Mouse (Mus musculus) common myeloid progenitor, adult 5-6 weeks (primary cell): Measurements from ENCODE around the gene Ltn1. TPM values are rescaled to one million over a fixed set of nuclear protein-coding genes. Genes with fewer than 3 reads are reported as not detected.

Experiments used
- ATAC-seq: replicated peaks from 2 replicates; pipeline ENCODE4 v1.8.0; 2016; ENCODE audit warnings: low read depth, mild to moderate bottlenecking, moderate TSS enrichment, inconsistent platforms; ENCODE audit not compliant: poor library complexity, severe bottlenecking
- total RNA-seq: library from RNA; stranded (forward); fragments of 200-1000, 187-1606 nt; gene quantifications from 2 replicates; pipeline ENCODE4 v1.2.3, GENCODE M21; 2017

The Ltn1 gene
- 30.5 and 38.3 TPM in 2 replicates for total RNA-seq

DNA sequence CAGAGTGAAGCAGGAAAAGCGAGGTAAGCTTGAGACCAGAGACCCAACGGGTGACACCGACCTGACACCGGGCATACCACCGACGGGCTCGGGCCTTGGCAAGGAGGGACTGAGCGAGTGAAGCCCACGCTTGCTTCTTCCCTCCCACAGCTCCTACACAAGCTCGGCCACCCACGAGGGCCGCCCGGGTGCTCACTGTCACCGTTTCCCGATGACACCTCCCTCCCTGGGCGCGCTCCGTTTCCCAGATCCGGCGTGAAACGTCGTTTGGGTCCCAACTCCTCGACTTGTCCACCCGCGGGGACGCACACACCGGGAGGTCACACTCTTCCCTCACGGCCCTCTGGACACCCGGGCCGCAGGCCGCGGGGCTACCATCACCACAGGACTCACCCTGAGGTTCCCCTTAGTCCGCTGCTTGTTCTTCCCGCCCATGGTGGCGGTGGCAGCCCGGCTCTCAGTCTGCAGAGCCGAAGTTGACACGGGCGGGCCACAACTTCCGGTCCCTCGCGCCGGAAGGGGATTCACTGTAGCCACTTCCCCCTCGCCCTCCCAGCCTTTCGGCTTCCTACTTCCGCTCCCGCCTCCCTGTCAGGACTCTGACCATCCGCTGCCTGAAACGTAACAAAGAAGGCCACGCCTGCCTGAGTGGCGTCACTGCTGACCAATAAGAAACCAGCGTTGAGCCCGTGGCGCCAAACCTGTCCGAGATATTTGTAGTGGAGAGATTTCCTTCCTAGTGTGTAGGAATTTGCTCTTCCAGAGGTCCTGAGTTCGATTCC is at the start of gene Ltn1:
Gene Ltn1 (minus strand): TSS at position 580 of the 782 bp plus-strand sequence.
- peak; percentile 99 for ATAC-seq

GRCm38 (mm10) chr16:87470579-87470978 is 38.2 kb upstream of the Ltn1 start:
- ATAC-seq, result no peak

DNA sequence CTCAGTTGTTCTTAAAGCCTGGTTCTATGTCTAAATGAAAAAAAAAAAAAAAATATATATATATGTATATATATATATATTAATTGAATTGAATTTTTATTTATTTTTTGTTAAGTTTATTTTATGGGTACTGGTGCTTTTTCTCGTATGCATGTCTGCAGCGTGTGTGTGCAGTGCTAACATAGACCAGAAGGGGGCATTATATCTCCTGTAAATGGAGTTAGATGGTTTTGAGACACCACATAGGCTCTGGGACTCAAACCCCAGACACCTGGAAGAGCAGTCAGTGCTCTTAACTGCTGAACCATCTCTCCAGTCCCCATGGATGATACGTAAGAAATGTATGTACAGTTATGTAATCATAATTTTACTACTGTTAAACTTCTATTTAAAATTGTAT is 26.3 kb upstream of the Ltn1 start:
- ATAC-seq, result no peak

GRCm38 (mm10) chr16:87455180-87455611 is 22.8 kb upstream of the Ltn1 start:
- ATAC-seq, result peak; percentile 33

GRCm38 (mm10) chr16:87454419-87455179 is 22.2 kb upstream of the Ltn1 start, which contains the start of gene Usp16:
Gene Usp16, plus strand, starts transcription at chr16:87454703.
- peak; percentile 98 for ATAC-seq

DNA sequence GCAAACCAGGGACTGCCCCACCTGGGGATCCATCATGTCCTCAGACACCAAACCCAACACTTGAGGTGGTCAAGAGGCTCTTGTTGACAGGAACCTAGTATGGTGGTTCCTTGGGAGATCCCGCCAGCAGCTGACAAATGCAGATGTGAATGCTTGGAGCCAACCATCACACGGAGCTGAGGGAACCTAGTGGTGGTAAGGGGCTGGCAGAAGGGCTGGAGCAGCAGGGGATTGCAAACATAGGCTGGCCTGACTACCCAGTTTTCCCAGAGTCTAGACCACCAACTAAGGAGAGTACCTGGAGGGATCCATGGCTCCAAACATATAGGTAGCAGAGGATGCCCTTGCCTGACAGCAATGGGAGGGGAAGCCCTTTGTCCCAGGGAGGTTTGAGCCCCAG is 20.8 kb upstream of the Ltn1 start:
- no peak for ATAC-seq

DNA sequence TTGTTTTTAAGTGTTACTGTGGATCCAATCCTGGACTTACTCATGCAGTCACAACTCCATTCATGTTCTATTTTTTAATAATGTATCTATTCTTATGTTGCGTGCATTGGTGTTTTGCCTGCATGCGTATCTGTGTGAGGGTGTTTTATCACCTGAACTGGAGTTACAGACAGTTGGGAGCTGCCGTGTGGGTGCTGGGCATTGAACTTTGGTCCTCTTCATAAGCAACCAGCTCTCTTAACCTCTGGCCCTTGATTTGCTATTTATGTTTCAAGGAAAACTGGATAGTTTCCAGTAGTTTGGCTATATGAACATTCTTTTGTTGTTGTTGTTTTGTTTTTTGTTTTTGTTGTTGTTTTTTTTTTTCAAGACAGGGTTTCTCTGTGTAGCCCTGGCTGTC is 13.1 kb upstream of the Ltn1 start:
- ATAC-seq, result no peak

DNA sequence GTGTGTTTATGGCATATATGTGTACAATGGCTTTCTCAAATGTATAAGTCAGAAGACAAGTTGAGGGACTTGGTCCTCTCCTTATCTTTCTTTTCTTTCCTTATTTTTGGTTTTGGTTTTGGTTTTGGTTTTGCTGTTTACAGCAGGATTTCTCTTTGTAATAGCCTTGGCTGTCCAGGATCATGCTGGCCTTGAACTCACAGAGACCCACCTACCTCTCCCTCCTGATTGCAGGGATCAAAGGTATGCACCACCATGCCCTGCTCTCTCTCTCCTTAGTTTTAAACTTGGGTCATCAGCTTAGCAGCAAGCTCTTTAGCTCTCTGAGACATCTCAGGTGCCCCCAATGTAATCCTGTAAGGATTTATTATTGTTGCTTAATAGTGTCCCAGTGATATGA is 12.7 kb upstream of the Ltn1 start:
- ATAC-seq, result no peak

- no peak for ATAC-seq
Measured at GRCm38 (mm10) chr16:87444071-87444470, 11.7 kb upstream of the Ltn1 start.

GRCm38 (mm10) chr16:87443245-87443644 is 10.8 kb upstream of the Ltn1 start:
- no peak for ATAC-seq

- ATAC-seq, result no peak
Measured at GRCm38 (mm10) chr16:87442291-87442690, 9.9 kb upstream of the Ltn1 start.

DNA sequence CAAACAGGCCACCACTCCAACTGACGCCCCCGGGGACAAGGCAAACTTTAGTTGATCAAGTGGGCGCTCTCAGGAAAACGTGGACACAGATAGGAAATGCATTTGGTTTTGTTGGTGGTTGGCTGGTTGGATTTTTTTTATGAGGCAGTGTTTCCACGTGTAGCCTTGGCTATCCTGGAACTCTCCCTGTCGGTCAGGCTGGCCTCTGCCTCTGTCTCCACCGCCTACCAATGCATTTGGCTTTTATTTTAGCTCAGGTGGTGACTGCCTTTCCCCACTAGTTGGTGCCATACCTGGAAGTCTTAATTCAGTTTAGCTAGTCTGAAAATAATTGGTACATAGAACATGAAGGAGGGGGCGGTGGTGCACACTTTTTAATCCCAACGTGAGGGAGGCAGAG is 8.7 kb upstream of the Ltn1 start:
- ATAC-seq, result peak; percentile 64

GRCm38 (mm10) chr16:87440184-87440686 is 7.8 kb upstream of the Ltn1 start, which contains the start of gene Rwdd2b:
Gene Rwdd2b, minus strand, starts transcription at chr16:87440573.
- peak; percentile 94 for ATAC-seq

GRCm38 (mm10) chr16:87438697-87439096 is 6.3 kb upstream of the Ltn1 start:
- ATAC-seq, result no peak

- ATAC-seq, result no peak
Measured at GRCm38 (mm10) chr16:87437096-87437495, 4.7 kb upstream of the Ltn1 start.

- no peak for ATAC-seq
Measured at GRCm38 (mm10) chr16:87435411-87436205, 3.2 kb upstream of the Ltn1 start.

DNA sequence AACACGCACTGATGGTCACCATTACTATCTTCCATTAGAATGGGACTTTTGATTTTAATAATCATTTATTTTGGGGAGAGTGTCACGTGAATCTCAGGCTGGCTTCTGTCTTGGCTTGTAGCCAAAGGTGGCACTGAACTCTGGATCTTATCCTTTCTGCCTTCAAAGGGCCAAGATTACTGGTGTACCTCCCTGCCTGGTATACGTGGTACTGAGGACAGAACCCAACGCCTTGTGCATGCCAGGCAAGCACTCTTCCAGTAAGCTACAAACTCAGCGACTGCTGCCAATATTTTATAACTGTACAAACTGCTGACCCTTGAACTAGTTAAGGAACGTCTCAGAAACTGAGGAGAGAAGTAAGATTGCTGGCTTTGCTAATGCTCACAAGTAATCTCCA is 2.5 kb upstream of the Ltn1 start:
- ATAC-seq, result no peak

- no peak for ATAC-seq
Measured at GRCm38 (mm10) chr16:87434266-87434665, 1.9 kb upstream of the Ltn1 start.

DNA sequence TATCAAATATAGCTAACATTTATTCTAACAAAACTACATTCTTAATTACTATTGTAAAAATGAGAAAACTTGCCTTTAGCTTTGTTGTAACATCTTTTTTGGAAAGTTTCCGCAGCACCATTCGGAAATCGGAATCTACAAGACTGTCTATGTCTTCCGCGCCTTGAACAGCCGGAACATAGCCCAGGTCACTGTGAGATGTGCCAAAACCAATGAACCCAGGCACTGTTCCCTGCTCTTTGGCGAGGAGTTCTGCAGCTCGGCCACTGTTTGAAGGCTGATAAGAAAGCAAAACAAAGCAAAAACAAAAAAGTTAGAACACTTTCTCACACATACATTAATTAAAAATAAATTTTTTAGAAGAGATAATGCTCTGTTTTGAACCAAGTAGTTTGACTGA is 4.9 kb downstream of the Ltn1 start:
- ATAC-seq, result no peak

DNA sequence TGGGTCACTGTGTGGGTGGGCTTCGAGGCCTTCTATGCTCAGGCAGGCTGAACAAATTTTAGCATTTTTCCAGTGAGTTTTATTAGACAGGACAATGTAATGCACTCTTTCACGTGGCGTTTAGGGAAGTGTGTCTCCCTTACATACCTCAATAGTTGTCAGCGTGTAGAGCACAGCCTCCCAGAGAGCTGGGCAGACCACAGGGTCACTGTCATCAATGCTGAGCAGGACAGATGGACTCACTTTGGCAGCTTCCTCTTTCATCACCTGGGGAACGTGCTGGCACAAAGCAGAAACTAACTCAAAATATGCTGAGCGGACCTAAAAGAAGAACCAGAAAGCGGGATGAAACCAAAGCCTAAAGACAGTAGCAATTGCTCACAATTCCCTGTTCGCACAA is 11.8 kb downstream of the Ltn1 start:
- peak; percentile 54 for ATAC-seq
